Mouse (Mus musculus) urinary bladder, postnatal 36 days (tissue): ENCODE measurements around the gene Vps11.
"Not testable (repeated sequence)": the region's sequence is repeated elsewhere in the genome, so short reads cannot be mapped to it uniquely, and the experiment has no call there.

Source experiments
- DNase-seq, 2 experiments: peaks; one replicate each; pipeline ENCODE4 v3.0.0; 2022; ENCODE audit warnings: low spot score in 2 of 2, mixed read lengths in 1 of 2

Vps11 gene

DNA sequence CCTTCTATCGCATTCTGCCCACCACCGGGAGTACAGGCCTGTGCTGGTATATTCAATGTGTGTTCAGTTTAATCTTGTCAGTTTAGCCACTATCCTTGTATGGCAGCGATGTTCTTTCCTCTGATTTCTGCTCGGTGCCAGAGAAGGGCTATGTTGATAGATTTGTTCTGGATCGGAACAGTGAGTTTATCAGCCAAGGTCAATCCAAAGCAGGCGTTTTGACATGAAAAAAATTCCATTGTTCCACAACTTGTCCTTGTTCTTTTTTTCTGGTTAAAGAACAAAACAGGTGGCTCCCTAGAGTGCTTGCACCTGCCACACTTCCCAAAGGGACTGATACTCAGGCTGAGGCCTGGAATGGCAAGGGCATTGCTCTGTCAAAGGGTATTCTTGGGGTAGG lies 14.7 kb upstream of the Vps11 start:
- no peak for DNase-seq

DNA sequence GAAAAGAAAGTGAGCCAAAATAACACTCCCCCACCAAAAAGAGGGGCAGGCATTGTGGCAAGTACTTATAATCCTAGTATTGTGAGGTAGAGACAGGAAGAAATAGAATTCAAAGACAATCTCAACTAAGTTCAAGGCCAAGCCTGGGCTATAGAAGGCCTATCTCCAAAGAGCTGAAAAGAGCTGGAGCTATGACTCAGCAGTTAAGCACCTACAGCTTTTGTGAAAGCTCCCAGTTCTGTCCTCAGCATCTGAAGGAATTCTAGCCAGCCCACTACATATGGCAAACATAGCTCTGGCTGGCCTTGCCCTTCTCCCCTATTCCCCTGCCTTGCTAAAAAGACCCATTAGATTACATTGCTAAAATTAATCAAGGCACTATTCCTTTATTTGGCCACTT lies 11.9 kb upstream of the Vps11 start:
- no peak for DNase-seq

DNA sequence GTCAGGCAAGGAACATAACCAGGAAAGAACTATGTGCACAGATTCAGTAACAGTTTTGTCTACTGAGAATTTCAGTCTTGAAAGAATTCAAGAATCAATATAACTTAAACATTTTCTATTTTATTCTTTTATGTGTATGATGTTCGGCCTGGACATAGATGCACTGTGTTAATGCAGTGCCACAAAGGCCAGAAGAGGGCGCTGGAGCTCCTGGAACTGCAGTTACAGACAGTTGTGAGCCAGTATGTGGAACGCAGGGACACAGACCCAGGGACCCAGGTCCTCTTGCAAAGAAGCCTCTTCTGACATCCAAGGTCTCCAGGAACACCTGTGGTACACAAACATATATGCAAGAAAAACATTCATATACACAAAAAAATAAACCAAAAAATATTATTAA lies 3.0 kb upstream of the Vps11 start:
- no peak for DNase-seq

DNA sequence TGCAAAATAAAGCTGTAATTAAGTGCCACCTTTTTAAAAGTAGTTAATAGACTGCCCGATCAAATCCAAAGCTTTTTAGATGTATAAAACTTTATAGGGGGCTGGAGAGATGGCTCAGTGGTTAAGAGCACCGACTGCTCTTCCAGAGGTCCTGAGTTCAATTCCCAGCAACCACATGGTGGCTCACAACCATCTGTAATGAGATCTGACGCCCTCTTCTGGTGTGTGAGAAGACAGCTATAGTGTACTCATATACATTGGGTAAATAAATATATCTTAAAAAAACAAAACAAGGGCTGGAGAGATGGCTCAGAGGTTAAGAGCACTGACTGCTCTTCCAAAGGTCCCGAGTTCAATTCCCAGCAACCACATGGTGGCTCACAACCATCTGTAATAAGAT lies 461 bp upstream of the Vps11 start:
- not testable (repeated sequence) for DNase-seq

DNA sequence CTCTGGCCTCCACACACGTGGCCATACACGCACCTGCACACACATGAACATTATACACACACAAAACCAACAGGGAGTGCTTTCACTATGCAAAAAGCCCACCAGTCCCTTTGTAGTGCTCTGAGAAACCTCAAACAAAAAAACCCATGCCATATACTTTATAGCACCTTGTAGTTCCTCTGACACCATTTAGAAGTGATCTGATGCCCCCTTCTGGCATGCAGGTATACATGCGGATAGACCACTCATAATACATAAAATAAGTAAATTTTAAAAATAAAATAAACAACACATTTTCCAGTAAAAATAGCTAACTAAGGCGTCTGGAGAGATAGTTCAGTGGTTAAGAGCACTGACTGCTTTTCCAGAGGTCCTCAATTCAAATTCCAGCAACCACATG lies 4.3 kb downstream of the Vps11 start:
- no peak for DNase-seq

DNA sequence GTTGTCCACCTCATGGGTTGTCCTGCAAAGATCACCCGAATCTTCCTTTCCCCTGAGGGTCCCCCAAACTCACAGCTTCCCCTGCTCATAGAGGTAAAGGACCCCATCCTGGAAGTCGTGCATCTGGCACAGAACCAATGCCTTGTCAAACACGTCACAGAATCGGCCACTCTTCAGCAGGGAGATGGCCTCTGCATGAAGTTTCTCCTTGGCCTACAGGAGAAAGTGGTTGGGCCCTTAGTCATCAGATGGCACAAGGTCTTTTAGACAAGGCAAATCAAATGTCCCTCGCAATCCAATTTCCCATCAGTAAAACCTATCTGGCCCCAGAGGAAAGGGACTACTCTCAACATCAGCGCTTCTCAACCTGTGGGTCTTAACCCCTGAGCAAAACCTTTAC lies 8.3 kb downstream of the Vps11 start:
- DNase-seq = no peak

DNA sequence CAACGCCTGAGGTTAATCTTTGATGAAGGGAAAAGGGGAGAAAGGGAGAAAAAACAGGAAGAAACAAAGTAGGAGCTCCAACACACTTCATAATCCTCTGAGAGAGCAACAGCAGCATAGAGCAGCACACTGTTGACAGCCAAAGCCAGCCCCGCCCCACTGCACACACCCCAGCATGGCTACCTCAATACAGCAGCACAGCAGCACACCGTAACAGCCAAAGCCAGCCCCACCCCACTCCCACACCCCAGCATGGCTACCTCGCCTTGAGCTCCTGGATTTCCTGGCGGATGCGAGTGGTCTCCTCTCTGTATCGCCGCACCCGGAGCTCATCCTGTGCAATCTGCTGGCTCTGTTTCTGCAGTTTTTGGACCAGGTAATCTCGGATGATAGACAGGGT lies 9.1 kb downstream of the Vps11 start:
- no peak for DNase-seq

DNA sequence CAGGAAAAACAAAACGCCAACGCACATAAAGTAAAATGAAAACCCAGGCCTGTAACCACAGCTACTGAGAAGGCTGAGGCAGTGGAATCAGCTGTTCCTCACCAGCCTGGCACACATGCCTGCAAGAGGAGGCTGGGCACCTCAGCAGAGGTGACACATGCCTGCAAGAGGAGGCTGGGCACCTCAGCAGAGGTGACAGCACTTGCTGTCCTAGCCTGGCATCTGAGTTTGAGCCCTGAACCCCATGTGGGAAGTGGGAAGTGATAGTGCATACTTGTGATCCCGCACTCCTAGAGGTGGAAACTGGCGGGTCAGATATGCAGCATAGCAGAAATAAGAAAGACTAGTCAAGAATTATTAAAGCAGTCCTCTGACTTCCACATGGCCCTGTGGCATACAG lies 10.1 kb downstream of the Vps11 start:
- no peak for DNase-seq

DNA sequence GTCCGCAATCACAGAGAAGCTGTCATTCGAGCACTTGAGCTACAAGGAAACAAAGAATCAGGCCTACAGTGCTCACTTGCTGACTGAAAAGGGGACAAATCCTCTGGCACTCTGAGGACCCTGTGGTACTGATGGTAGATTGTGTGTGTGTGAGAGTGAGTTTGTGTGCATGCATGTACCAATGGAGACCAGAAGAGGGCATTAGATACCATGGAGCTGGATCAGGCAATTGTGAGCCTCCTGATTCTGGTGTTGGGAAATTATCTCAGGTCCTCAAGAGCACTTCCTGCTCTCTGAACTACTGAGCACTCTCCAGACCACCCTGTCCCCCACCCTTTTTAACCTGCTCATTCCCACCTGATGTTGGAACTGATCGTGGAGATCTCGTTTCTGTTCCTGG lies 12.9 kb downstream of the Vps11 start:
- DNase-seq = no peak

DNA sequence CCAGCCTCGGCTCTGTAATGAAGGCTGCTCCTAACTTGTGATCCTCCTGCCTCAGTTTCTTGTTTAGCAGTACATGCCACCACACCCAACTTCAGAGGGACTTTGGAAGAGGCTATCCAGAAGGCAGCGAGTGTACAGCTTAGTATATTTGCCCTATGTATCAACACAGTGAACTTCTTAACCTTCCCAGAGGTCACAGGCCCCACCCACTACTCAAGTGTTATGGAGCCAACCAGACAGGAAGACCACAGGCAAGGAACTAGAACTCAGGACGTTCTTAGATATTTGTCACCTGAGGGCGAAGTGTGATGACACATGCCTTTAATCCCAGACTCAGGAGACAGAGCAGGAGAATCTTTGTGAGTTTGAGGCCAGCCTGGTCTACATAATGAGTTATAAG lies 13.8 kb downstream of the Vps11 start:
- DNase-seq = no peak

DNA sequence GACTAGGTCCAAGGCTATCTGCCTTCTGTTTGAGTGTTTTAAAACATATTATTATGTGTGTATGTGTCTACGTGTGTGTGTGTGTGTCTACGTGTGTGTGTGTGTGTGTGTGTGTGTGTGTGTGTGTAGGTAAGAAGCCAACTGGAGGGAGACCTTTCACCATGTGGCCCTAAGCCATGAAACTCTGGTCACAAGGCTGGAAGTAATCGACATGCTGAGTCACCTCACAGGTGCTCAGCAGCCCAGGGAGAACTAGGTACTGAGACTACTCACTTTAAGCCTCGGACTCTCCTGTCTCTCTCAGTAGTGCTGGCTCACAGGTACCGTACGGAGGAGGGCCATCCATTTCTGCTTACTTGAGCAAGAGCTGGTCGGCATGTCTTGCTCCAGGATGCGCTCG lies 14.3 kb downstream of the Vps11 start:
- DNase-seq = no peak

DNA sequence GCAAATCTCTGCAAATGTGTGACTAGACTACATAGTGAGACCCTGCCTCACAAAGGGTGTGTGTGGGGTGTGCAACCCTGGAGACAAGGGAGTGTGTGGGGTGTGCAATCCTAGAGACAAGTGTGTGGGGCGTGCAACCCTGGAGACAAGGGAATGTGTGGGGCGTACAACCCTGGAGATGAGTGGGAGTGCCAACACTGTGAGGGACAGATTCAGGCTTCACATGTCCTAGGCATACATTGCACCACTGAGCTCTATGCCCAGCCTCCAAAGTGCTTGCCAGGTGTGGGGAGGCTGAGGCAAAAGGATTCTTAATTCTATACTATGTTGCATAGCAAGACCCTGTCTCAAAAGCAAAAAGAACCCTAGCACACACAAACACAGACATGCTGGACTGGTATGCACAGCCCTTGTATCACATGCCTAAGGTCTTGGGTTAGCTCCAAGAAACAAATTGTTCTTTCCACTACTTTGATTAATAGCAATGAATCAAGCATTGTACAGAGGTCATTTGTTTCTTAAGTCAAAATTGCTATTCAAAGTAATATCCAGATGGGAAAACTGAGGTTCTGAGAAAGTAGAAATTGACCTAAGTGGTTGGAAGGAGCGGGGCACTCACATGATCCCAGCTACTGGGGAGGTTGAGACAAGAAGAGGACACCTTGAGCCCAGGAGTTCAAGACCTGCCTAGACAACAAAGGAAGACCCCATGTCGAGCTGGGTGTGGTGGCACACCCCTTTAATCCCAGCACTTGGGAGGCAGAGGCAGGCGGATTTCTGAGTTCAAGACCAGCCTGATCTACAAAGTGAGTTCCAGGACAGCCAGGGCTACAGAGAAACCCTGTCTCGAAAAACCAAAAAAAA lies 15.7 kb downstream of the Vps11 start:
- DNase-seq = no peak

DNA sequence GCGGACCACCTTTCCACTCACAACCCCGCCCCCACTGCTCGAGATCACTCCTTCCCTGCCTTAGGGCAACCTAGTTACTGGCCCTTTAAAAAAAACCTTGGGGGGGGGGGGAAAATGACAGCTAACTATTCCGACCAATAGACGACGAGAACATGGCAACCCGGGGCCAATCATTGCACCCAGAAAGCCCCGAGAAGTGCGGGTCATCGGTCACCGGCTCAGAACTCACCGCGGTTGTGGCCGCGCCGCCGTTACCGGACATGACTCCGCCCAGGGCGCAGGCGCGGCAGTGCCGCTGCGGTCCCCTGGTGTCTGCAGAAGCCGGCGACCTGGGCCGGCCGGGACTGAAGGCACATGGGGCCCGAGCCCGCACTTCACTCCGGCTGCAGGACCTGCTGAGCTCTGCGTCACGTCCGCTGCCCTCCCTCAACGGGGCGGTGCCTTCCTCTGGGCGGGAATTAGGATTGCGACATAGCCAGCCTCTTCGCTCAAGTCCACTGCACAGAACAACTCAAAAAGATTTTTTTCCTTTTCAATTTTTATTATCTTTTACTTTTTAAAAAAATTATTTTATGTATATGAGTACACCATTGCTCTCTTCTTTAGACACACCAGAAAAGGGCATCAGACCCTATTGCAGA lies 17.6 kb downstream of the Vps11 start, which contains the start of gene Hmbs:
Gene Hmbs, minus strand, starts transcription at position 448 of the 641 bp plus-strand sequence.
- DNase-seq = peak; percentile 94 to 96

DNA sequence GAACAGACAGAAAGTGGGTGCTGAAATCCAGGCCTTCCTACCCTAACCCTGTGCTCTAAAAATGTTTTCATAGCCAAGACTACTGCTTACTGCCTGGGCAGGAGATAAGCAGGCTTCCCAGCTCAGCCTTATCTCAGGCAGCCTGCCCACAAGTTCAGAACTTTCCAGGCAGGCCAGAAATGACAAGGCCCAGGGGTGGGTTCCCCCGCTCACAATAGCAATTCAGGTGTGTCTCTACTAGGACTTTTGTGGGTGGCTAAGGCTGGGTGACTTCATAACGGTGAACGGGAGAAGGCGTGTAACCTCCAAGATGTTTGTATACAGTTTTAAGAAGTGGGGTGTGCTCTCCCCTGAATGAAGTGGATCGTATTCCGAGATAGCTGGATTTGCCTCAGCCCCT lies 18.2 kb downstream of the Vps11 start:
- peak in 1 of 2 experiments; percentile 7 for DNase-seq

DNA sequence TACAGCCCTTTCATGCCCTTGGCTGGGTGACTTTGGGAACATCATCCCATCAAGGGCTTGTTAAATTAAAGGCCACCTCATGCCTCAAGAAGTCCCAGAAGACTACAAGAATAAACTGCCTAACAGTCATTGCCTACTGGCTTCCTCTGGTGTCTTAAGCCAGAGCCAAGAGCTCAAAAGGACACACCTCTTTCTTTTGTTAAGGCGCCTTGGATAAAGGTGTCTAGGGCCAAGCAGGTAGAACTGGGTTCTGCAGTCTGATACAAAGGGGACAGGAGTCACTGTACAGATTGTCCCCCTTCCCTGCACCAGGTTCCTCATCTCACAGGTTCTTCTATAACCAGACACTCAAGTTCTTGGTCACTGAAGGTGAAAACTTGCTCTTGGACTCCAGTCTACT lies 18.9 kb downstream of the Vps11 start:
- no peak for DNase-seq

DNA sequence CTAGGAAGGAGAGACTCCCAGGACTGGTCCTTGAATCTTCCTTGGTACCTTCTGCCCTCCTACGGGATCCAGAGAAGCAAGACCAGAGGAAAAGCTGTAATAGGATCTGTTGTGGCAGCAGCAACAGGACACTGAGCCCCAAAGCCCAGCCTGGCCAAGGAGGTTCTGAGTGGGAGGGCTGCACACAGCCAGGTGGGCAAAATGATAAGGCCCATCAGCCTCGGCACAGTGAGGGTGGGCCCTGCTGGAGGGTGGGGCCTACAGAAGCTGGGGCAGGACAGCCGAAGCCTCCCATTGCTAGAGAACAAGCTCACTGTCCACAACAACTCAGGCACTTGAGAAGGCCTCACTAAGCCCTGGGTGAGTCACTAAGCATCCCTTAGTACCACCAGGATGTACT lies 19.3 kb downstream of the Vps11 start:
- no peak for DNase-seq

DNA sequence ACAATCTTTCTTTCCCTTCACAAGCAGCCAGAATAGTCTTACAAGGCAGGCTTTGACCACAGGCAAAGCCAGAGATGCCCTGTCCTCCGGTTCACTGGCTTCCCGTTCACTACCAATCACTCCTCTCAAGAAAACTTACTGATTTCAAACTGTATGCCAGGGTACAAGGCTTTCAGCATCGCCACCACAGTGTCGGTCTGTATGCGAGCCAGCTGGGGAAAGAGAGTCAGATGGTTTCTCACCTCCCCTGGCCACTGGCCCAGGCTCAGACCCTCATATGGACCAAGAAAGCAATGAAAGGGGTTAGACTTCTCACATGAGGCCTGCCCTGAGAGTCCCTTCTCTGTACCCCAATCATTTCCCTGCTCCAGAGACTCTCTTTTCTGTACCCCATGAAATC lies 20.0 kb downstream of the Vps11 start:
- DNase-seq = no peak

DNA sequence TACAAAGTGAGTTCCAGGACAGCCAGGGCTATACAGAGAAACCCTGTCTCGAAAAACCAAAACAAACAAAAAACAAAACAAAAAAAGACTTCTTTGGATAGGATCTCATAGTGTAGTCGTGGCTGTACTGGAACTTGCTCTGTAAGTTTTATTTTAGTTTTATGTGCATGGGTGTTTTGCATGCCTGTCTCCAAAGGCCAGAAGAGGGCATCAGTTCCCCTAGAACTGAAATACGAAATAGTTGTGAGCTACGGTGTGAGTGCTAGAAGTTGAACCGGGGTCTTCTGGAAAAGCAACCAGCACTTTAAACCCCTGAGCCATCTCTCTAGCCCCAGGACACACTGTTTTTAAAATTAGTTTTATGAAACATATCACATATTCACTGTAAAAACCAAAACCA lies 22.9 kb downstream of the Vps11 start:
- no peak for DNase-seq

DNA sequence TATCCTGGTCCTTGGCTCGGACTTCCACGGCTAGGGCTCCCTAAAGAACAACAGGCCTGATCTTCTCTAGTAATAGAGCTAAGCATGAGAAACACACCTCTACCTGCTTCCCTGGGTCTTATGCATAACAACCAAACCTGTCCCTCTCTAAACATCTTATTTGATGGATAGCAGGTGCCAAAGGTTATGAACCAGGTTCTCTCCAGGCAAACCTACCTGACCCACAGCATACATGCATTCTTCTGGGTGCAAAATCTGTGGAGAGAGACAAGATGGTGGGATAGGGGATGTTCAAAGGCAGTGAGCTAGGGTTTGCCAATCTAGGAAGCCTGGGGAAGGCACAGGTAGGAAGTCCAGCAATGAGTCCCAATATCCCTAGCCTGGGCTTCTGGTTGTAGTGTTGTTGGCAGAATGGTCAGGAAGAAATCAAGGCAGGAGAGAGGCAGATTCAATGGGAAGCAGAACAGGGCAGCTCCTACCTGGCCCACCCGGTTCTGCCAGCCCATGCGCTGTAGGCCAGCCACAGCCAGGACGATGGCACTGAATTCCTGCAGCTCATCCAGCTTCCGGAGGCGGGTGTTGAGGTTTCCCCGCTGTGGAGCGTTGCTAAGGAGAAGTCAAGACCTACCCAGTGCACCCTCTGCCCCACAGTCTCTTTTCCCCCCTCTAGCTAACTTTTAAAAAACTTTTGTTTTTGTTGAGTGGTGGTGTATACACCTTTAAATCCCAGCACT lies 23.9 kb downstream of the Vps11 start:
- no peak for DNase-seq

DNA sequence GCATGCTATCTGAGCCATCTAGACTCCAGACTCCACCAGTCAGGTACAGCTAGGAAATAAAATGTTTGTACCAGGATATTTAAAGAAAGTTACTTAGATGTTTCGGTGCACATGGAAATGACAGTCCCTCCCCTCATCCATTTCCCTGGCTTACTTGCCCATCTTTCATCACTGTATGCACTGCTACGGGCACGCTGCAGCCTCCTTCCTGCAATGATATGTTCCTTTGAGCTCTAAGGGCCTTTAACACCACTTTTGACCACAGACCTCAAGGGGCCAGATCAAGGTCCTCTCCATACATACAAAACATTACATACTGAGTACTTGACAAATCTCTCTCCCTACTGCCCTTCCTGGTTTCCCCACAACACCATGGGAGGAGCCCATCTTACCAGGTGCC lies 24.5 kb downstream of the Vps11 start:
- DNase-seq = no peak

DNA sequence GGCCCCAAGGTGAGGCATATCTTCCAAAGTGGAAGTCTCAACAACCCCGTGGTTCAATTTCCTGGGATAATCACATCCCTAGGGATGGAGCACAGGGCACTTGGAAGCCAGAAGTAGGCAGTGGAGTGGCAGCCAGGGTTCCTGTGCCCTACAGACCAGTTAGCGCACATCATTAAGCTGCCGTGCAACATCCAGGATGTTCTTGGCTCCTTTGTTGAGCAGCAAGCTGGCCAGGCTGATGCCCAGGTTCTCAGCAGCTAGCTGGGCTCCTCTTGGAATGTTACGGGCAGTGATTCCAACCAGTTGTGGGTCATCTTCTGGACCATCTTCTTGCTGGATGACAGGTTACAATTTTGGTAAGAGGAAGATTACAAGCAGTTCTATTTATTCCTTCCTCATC lies 25.0 kb downstream of the Vps11 start:
- DNase-seq = not testable (repeated sequence)

DNA sequence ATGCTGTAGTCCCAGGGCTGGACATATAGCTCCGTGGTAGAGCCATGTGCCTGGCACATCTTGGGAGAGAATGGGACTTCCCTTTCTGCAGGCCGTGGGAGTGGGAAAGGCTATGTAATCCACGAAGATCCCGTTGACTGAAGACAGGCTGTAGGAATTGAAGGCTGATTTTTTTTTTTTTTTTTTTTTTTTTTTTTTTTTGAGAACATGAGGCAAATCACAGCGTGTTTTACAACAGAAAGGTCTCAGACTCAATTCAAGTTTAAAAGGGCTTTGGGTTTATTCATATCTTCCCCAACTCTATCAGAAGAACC lies 25.4 kb downstream of the Vps11 start:
- no peak for DNase-seq
